13 mouse cellular contexts compared by ENCODE assay signal in the genomic region with DNA sequence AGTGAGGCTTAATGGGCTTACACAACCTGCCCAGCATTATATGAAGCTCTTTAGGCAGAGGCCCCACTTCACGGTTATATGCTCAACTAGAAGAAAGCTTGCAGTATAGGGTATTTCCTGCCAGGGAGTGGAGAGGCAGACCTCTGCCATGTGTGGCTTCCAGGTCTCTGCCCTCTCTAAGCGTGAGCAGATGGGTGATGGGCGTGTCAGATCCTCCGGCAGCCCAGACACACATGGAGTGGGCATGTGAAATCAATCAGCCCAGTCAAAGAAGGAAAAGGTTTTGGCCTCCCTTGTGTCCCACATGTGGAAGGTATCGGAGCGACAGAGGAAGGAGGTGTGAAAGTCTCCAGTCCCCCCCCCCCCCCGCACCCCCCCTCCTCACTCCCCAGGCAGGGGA.
DNase-seq lines count a peak whose midpoint lies in the region; ATAC-seq lines count a peak whose summit lies in the region.
"Had no signal": no experiment of that assay in that cellular context is flagged by ENCODE, and none has a peak within 500 bp of the region (broad histone marks: within the 10 kb centered on the region; RNA-seq: fewer than 3 reads in every experiment).

No protein-coding gene starts in this region.

- H3K4me1 ChIP-seq in embryonic facial prominence, embryonic 13.5 days = peaks cover 31% of the 10 kb centered on the region
- H3K4me1 ChIP-seq: stomach, embryonic 15.5 days had no signal

- H3K4me3 ChIP-seq in embryonic facial prominence, embryonic 13.5 days = no peak overlapping the region
- H3K4me3 ChIP-seq: myocyte; stomach, embryonic 15.5 days had no signal

- peak; percentile 24 for DNase-seq in CD4-positive helper T cell, adult 2 months (ENCODE audit: low read depth, low spot score)
- peak; percentile 48 for DNase-seq in CD4-positive, CD25-positive, alpha-beta regulatory T cell, adult 2 months (ENCODE audit: low read depth, low spot score)
- DNase-seq in naive thymus-derived CD4-positive, alpha-beta T cell, adult 2 months (ENCODE audit: low read depth) = peak; percentile 60
- no peak for DNase-seq in testis, postnatal 10 days (ENCODE audit: low spot score)
- DNase-seq in kidney, postnatal 14 days = no peak
- no peak for DNase-seq in spleen, postnatal 10 days (ENCODE audit: low spot score in 2 of 2)
- DNase-seq: adrenal gland, adult 8-10 months; gastrocnemius, postnatal 25 days; right cerebral cortex, adult 18-20 months had no signal

- ATAC-seq in embryonic facial prominence, embryonic 13.5 days (ENCODE audit: insufficient number of reproducible peaks, insufficient read depth, low FRiP score, low TSS enrichment, low read depth) = peak; percentile 62; the same call in 1 of the 2 replicates

- H3K27me3 ChIP-seq in embryonic facial prominence, embryonic 13.5 days = peaks cover 16% of the 10 kb centered on the region
- H3K27me3 ChIP-seq: stomach, embryonic 15.5 days had no signal

- H3K9ac ChIP-seq in embryonic facial prominence, embryonic 13.5 days = no peak overlapping the region
- H3K9ac ChIP-seq: stomach, embryonic 15.5 days had no signal

- H3K27ac ChIP-seq in embryonic facial prominence, embryonic 13.5 days = no peak overlapping the region
- H3K27ac ChIP-seq: macrophage; stomach, embryonic 15.5 days had no signal

- 19% methylated on average over 7 of the region's 7 CpGs for WGBS in embryonic facial prominence, embryonic 13.5 days

- H3K9me3 ChIP-seq in embryonic facial prominence, embryonic 13.5 days = no peaks in the 10 kb centered on the region
- H3K9me3 ChIP-seq: stomach, embryonic 15.5 days had no signal

- H3K4me2 ChIP-seq in embryonic facial prominence, embryonic 13.5 days = peak overlapping the region; percentile 5; the same call in 1 of the 2 replicates
- H3K4me2 ChIP-seq: stomach, embryonic 15.5 days had no signal

- no peaks in the 10 kb centered on the region for H3K36me3 ChIP-seq in embryonic facial prominence, embryonic 13.5 days
- H3K36me3 ChIP-seq: stomach, embryonic 15.5 days had no signal

Comparison
In these comparisons a context has a peak if more than half of its experiments do, and no peak if none do; other contexts are left out.
1. DNase-seq: peak in CD4-positive helper T cell, adult 2 months (single experiment), CD4-positive, CD25-positive, alpha-beta regulatory T cell, adult 2 months (single experiment) and naive thymus-derived CD4-positive, alpha-beta T cell, adult 2 months (single experiment); none in testis, postnatal 10 days (single experiment), kidney, postnatal 14 days (single experiment) and spleen, postnatal 10 days (0 of 2).